Mouse (Mus musculus): ENCODE data around the gene Dda1. TPM values are rescaled to one million over a fixed set of nuclear protein-coding genes. Genes with fewer than 3 reads are reported as not detected.

Gene Dda1
- polyA plus RNA-seq, 1 experiment from 2014 or later, result 104 TPM

GRCm38 (mm10) chr8:71497881-71498501 lies 29.0 kb downstream of the Dda1 start:
- H3K27me3 ChIP-seq, result no peaks in the 10 kb centered on the region
- H3K9me3 ChIP-seq, result no peaks in the 10 kb centered on the region
- H3K36me3 ChIP-seq, result peaks cover 10% of the 10 kb centered on the region
- H3K4me1 ChIP-seq, result peaks cover 52% of the 10 kb centered on the region
- H3K4me2 ChIP-seq, result peak overlapping the region; percentile 11; the same call in 1 of the 2 replicates
- peak overlapping the region; percentile 8; the same call in 1 of the 2 replicates for H3K9ac ChIP-seq
- no peak overlapping the region for H3K4me3 ChIP-seq
- 0 out of 2 replicates have a peak, but pooled peaks have one; percentile 7 for ATAC-seq (ENCODE audit: borderline replicate concordance, extremely low read depth, low FRiP score, low TSS enrichment)
- peak overlapping the region; percentile 72 for H3K27ac ChIP-seq
- 18% methylated on average over 15 of the region's 15 CpGs for WGBS

DNA sequence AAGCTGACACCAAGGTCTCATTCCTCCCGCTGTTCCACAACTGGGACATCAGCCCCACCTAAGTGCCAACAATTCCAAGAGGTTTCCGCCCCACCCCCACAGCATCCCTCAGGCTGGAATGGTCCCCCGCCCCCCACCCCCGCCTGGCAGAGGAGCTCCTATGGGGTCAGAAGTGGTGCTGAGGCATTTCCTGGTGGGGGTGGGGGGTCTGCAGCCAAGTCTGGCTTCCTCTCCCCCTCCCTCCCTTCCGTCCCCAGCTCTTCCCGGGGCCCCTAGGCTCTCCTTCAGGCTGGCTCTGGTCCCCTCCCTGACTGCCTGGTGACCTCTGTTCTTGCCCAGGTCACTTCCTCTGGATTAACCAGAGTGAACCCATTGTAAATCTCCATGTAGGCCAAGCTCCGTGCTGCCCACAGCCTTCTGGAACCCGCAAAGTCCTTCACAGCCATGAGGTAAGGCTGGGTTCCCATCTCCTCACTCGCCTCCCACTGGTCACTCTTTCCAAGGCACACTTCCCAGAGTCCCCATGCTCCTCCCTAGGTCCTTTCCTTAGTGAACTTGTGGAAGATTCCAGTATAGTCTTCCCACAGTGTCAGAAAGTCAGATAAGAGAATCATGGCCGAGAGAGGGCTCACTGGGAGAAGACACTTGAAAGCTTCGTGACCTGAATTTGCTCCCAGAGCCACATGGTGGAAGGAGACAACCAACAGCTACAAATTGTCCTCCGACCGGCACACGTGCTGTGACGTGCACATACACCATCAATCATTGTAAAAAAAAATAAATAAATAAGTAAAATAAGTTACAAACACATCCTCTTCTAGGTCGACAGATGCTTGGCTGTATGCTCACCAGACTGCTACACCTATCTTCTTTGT lies 30.1 kb downstream of the Dda1 start:
- Histone ChIP-seq H3K27me3 (no peaks in the 10 kb centered on the region), H3K4me2 (peak overlapping the region; percentile 11; the same call in 1 of the 2 replicates), H3K4me1 (peaks cover 52% of the 10 kb centered on the region), H3K36me3 (peaks cover 2% of the 10 kb centered on the region; the same call in 1 of the 2 replicates), H3K27ac (peak overlapping the region; percentile 72), H3K9ac (no peak overlapping the region), H3K4me3 (no peak overlapping the region), H3K9me3 (no peaks in the 10 kb centered on the region)
- peak; percentile 7 for ATAC-seq (ENCODE audit: borderline replicate concordance, extremely low read depth, low FRiP score, low TSS enrichment)
- WGBS, result 15% methylated on average over 16 of the region's 16 CpGs

GRCm38 (mm10) chr8:71504349-71504748 lies 35.4 kb downstream of the Dda1 start:
- peaks cover 23% of the 10 kb centered on the region for H3K4me1 ChIP-seq
- H3K36me3 ChIP-seq, result no peaks in the 10 kb centered on the region
- WGBS, result 88% methylated on average over 4 of the region's 4 CpGs
- H3K4me3 ChIP-seq, result no peak overlapping the region
- no peaks in the 10 kb centered on the region for H3K9me3 ChIP-seq
- no peak overlapping the region for H3K4me2 ChIP-seq
- 0 out of 2 replicates have a peak overlapping the region, but pooled peaks have one; percentile 2 for H3K27ac ChIP-seq
- H3K9ac ChIP-seq, result no peak overlapping the region
- ATAC-seq (ENCODE audit: borderline replicate concordance, extremely low read depth, low FRiP score, low TSS enrichment), result no peak
- H3K27me3 ChIP-seq, result peaks cover 31% of the 10 kb centered on the region

GRCm38 (mm10) chr8:71505326-71505725 lies 36.3 kb downstream of the Dda1 start:
- Histone ChIP-seq H3K9me3 (no peaks in the 10 kb centered on the region), H3K4me1 (peaks cover 18% of the 10 kb centered on the region), H3K27ac (no peak overlapping the region), H3K27me3 (peaks cover 39% of the 10 kb centered on the region), H3K4me2 (no peak overlapping the region), H3K36me3 (no peaks in the 10 kb centered on the region), H3K9ac (no peak overlapping the region), H3K4me3 (no peak overlapping the region)
- no peak for ATAC-seq (ENCODE audit: borderline replicate concordance, extremely low read depth, low FRiP score, low TSS enrichment)
- WGBS, result 86% methylated on average over 4 of the region's 4 CpGs

DNA sequence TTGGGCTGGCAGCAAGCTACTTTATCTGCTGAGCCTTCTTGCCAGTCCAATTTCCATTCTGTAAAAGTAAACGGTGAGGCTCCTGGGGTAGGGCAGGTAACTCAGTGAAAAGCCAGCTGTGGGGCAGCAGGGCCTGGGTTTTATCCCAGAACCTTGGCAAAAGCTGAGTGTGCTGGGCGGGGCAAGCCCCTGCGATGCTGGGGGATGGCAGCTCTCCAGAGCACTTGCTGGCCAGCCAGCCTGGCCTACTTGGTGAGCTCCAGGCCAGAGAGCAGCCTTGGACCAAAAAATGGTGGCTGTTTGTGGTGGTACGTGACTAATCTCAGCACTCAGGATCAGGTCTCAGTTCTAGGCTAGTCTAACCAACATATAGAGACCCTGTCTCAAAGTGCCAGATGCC lies 37.0 kb downstream of the Dda1 start:
- WGBS, result 74% methylated on average over 4 of the region's 4 CpGs
- H3K9ac ChIP-seq, result no peak overlapping the region

DNA sequence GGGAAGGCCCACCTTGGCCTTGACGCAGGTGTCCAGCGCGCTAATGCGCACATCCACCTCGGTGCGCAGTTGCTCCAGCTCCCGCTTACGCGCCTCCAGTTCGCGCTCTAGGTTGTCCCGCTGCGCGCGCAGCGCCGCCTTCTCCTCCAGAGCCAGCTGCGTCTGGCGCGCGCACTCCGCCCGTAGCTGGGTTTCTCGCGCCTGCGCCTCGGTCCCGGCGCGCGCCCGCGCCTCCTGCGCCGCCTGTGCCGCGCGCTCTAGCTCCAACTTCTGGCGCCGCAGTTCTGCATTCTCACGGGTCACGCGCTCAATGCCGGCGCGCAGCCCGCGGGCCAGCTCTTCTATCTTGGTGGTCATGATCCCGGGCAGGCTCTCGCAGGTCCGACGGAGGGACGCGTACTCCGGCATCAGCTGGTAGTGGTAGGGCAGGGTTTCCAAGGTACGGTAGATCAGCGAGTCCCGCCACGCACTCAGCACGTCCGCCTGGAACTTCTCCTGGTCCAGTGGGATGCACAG lies 38.6 kb downstream of the Dda1 start:
- Histone ChIP-seq H3K27ac (no peak overlapping the region), H3K9me3 (no peaks in the 10 kb centered on the region), H3K9ac (no peak overlapping the region), H3K4me2 (peak overlapping the region; percentile 58), H3K27me3 (peaks cover 48% of the 10 kb centered on the region), H3K36me3 (no peaks in the 10 kb centered on the region), H3K4me3 (peak overlapping the region; percentile 39), H3K4me1 (peaks cover 26% of the 10 kb centered on the region)
- WGBS, result under 1% methylated on average over 61 of the region's 61 CpGs
- ATAC-seq (ENCODE audit: borderline replicate concordance, extremely low read depth, low FRiP score, low TSS enrichment), result peak; percentile 67

More for the DNA sequence above, 37.0 kb downstream of the Dda1 start:
- H3K27me3 ChIP-seq, result peaks cover 40% of the 10 kb centered on the region
- H3K27ac ChIP-seq, result no peak overlapping the region
- no peaks in the 10 kb centered on the region for H3K9me3 ChIP-seq
- H3K36me3 ChIP-seq, result no peaks in the 10 kb centered on the region
- no peak overlapping the region for H3K4me2 ChIP-seq
- no peak for ATAC-seq (ENCODE audit: borderline replicate concordance, extremely low read depth, low FRiP score, low TSS enrichment)
- no peak overlapping the region for H3K4me3 ChIP-seq
- H3K4me1 ChIP-seq, result peaks cover 18% of the 10 kb centered on the region

DNA sequence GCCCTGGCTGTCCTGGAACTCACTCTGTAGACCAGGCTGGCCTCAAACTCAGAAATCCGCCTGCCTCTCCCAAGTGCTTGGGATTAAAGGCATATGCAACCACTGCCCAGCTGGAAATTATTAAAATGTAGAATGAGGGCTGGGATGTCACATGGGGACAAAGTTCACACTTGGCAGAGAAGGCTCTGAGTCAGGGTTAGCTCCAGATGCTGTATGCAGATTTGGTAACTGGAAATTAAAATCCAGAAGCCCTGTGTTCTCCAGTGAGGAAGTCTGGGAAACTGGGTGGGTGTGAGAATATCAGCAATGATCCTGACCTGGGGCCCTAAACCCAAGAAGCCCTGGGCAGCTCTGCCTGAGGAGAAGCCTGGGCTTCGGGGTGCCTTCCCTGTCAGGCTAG lies 40.3 kb downstream of the Dda1 start:
- no peaks in the 10 kb centered on the region for H3K36me3 ChIP-seq
- peaks cover 30% of the 10 kb centered on the region for H3K4me1 ChIP-seq
- no peak overlapping the region for H3K9ac ChIP-seq
- H3K4me2 ChIP-seq, result peak overlapping the region; percentile 44
- H3K27me3 ChIP-seq, result peaks cover 48% of the 10 kb centered on the region
- no peak overlapping the region for H3K27ac ChIP-seq
- H3K4me3 ChIP-seq, result peak overlapping the region; percentile 35; the same call in 1 of the 2 replicates
- 67% methylated on average over 2 of the region's 2 CpGs for WGBS
- no peak for ATAC-seq (ENCODE audit: borderline replicate concordance, extremely low read depth, low FRiP score, low TSS enrichment)
- no peaks in the 10 kb centered on the region for H3K9me3 ChIP-seq

- H3K9me3 ChIP-seq, result no peaks in the 10 kb centered on the region
- 20% methylated on average over 14 of the region's 14 CpGs for WGBS
- 0 out of 2 replicates have a peak within 1 kb of the TSS, but pooled peaks have one; percentile 10 for H3K9ac ChIP-seq
- H3K4me1 ChIP-seq, result peaks cover 29% of the 10 kb centered on the region
- H3K27ac ChIP-seq, result peak within 1 kb of the TSS; percentile 55
- ATAC-seq (ENCODE audit: borderline replicate concordance, extremely low read depth, low FRiP score, low TSS enrichment), result peak; percentile 28; the same call in 1 of the 2 replicates
- H3K36me3 ChIP-seq, result no peaks in the 10 kb centered on the region
- H3K27me3 ChIP-seq, result peaks cover 42% of the 10 kb centered on the region
- H3K4me2 ChIP-seq, result peak within 1 kb of the TSS; percentile 44
- peak within 1 kb of the TSS; percentile 35 for H3K4me3 ChIP-seq
Measured at GRCm38 (mm10) chr8:71511644-71512043, 42.6 kb downstream of the Dda1 start, which contains the start of gene Plvap. Plvap (minus strand) TSS chr8:71511752.

DNA sequence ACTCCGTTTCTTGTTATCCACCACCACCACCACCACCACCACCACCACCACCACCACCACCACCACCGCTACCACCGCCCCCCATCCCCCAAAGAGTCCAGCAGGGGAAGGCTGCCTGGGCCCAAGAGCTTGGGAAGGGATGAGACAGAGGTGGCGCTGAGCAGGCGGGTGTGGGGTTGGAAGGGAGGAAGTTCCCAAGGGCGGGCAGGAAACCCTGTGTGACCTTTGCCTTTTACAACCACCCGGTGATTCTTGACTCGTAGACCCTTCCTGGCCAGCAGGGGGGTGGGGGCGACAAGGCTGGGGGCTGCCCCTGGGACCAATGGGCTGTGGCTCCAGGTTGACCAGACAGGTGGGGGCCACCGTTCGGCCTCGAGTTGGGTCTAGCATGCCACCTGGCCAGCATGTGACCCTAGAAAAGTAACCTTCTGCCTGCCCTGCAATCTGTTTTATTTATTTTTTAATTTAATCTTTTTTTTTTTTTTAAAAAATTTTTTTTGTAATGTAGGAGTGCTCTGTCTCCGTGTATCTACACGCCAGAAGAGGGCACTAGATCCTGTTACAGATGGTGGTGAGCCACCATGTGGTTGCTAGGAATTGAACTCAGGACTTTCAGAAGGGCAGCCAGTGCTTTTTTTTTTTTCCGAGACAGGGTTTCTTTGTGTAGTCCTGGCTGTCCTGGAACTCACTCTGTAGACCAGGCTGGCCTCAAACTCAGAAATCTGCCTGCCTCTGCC lies 44.2 kb downstream of the Dda1 start:
- Histone ChIP-seq H3K4me1 (peaks cover 28% of the 10 kb centered on the region), H3K4me2 (no peak overlapping the region), H3K27me3 (peaks cover 26% of the 10 kb centered on the region), H3K9me3 (no peaks in the 10 kb centered on the region), H3K9ac (no peak overlapping the region), H3K4me3 (no peak overlapping the region), H3K27ac (peak overlapping the region; percentile 55), H3K36me3 (no peaks in the 10 kb centered on the region)
- WGBS, result 63% methylated on average over 15 of the region's 15 CpGs
- ATAC-seq (ENCODE audit: borderline replicate concordance, extremely low read depth, low FRiP score, low TSS enrichment), result no peak

GRCm38 (mm10) chr8:71515043-71515442 lies 46.0 kb downstream of the Dda1 start:
- ATAC-seq (ENCODE audit: borderline replicate concordance, extremely low read depth, low FRiP score, low TSS enrichment), result no peak
- Histone ChIP-seq H3K9me3 (no peaks in the 10 kb centered on the region), H3K36me3 (no peaks in the 10 kb centered on the region), H3K4me2 (no peak overlapping the region), H3K4me3 (no peak overlapping the region), H3K27me3 (peaks cover 11% of the 10 kb centered on the region; the same call in 1 of the 2 replicates), H3K4me1 (peaks cover 28% of the 10 kb centered on the region), H3K27ac (no peak overlapping the region), H3K9ac (no peak overlapping the region)
- 67% methylated on average over 5 of the region's 5 CpGs for WGBS

DNA sequence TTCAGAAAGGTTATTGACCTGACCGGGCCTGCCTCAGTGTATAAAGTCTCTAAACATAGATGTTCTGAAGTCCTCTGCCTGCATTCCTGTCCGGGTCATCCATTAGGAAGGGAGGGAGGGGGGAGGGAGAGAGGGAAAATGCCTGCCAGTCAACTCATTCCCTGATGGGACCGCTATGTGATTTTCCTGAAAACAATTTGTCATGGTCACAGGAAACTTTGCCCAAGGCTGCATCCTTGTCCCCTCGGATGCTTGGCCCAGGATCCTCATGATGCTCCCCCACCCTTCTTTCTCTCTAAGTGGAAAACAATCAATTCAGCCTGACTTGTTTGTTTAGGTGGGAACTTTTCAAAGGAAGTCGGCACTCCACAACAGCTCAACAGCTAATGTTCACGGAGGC lies 47.8 kb downstream of the Dda1 start:
- Histone ChIP-seq H3K27me3 (0 out of 2 replicates have a peak, but pooled peaks cover under 1% of the 10 kb centered on the region), H3K4me1 (peaks cover 30% of the 10 kb centered on the region), H3K4me3 (no peak overlapping the region), H3K9me3 (no peaks in the 10 kb centered on the region), H3K9ac (no peak overlapping the region), H3K27ac (no peak overlapping the region), H3K36me3 (no peaks in the 10 kb centered on the region), H3K4me2 (no peak overlapping the region)
- no peak for ATAC-seq (ENCODE audit: borderline replicate concordance, extremely low read depth, low FRiP score, low TSS enrichment)
- 3% methylated on average over 6 of the region's 6 CpGs for WGBS
